Mouse (Mus musculus) heart, adult 11 months (tissue): ENCODE results near the gene Tle4.
A peak's percentile ranks its signal among the peaks of the same experiment; 100 is the strongest.
"Not testable (repeated sequence)": the region's sequence is repeated elsewhere in the genome, so short reads cannot be mapped to it uniquely, and the experiment has no call there.

Experiments used
- DNase-seq: peaks from one replicate; pipeline ENCODE4 v3.0.0; 2022

Tle4 gene

GRCm38 (mm10) chr19:14597917-14598689, at the start of gene Tle4:
Tle4 (minus strand) TSS chr19:14598051.
- peak; percentile 100 for DNase-seq

DNA sequence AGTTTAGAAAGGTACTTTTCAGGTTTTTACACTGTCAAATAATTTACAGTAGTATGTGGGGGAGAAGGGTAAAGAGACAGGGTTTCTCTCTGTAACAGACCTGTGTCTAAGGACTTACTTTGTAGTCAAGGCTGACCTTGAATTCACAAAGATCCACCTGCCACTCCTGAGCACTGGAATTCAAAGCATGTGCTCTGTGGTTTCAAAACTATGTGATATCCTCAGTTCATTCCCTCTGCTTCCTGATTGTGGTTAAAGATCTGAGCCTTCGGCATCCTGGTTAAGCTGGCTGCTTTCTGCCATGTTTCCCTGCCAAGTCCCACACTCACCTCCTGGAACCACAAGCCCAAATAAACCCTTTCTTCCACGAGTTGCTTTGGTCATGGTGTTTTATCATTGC, 47.8 kb upstream of the Tle4 start:
- no peak for DNase-seq

- DNase-seq: peak; percentile 55
Observed at GRCm38 (mm10) chr19:14644756-14645155, 46.9 kb upstream of the Tle4 start.

GRCm38 (mm10) chr19:14643091-14643490, 45.2 kb upstream of the Tle4 start:
- not testable (repeated sequence) for DNase-seq

DNA sequence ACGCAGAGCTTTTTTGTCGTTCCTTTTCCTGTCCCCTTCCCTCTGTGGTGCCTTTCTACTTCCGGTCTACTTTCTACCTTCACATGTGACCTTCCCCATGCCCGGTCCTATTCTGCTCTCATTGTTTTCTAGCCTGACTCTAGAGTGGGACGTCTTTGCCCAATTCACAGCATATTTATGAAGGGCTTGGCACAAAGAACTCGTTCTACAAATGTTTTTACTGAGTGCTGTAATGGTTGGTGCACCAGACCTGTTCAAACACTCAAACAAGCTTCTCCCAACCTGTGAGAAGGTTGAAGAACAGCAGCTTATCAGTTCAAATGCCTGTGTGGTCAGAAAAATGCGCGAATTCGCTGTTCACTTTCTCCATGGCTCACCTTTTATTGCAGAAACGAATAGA, 44.8 kb upstream of the Tle4 start:
- DNase-seq: no peak

DNA sequence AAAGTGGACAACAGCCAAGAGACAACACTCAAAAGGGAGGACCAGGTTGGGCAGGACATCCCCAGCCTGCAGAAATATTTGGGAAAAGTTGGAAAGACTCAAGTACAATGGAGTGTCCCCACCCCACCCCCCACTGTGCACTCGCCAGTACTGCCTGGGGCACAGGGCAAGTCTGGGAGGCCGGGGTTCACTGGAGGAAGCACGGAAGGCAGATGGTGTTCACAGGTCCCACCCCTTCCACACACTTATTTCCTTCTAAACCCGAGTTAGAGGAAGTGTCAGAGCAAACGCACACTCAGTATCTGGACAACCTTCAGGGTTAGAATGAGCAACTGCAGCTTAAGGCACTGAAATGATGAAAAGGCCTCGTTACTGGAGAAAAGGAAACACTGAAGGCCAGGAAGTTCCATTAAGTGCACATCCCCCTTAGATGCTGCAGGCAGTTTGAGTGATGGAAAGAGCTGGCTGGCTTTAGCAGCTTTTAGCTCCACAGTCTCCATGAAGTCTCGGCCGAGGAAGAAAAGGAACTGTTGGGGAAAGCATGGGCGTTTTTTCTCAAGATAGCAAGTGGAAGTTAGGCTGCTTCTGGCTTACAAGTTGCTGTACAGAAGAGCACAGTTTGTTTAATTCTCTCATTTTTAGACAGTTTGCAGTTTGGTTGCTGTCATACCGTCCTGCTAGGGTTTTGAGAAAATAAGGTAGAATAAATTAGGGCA, 37.5 kb upstream of the Tle4 start:
- DNase-seq: peak; percentile 93

GRCm38 (mm10) chr19:14623355-14623754, 25.5 kb upstream of the Tle4 start:
- DNase-seq: no peak

DNA sequence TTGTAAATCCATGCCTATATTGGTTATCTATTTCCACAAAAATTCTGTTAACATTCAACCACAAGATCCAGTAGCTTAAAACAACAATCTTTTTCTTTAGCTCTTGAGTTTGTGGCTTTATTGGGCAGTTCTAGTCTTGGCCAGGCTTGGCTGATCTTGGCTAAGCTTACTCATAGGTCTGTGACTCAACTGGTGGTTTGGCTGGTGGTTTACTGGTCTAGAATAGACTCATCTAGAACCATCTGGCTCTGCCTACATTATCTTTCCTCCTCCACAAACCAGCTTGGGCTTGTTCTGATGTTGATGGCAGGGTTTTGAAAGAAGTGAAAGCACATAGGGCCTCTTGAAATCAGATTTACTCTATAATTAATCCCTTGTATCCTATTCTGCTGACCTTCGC, 22.7 kb upstream of the Tle4 start:
- no peak for DNase-seq

DNA sequence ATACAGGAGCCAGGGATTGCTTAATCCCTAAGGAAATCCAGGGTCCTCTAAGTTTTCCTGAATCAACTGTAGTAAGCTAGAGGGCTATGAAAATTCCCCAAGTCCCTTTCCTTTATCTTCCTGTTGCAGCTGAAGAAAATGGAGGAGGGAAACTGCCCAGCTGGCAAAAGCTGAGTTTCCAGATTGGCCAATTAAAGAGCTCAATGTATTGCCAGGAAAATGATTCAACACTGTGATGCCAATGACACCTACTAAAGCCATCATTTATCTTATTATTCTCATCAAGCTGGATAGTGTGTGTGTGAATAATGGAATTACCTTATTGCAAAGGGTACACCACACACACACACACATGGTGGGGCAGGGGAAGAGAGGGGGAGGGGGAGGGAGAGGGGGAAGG, 22.0 kb upstream of the Tle4 start:
- no peak for DNase-seq

DNA sequence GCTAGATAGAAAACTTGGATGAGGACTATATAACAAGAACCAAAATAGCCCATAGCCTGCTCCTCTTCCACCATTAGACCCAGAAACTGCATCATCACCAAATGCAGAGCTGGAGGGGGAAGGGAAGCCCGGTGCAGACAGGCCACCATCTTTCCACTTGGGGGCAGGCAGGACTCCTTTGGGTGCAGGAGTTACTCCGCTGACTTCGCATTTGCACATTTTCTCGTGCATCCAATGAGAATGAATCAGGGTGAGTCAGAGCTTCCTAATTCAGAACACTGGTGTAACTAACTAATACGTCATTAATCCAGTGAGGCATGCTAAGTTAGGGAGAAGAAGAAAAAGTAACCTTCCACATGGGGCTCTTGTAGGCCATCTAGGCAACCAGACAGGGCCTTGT, 17.0 kb upstream of the Tle4 start:
- no peak for DNase-seq

GRCm38 (mm10) chr19:14610542-14611317, 12.9 kb upstream of the Tle4 start:
- DNase-seq: peak; percentile 60

GRCm38 (mm10) chr19:14600841-14601240, 3.0 kb upstream of the Tle4 start:
- no peak for DNase-seq

DNA sequence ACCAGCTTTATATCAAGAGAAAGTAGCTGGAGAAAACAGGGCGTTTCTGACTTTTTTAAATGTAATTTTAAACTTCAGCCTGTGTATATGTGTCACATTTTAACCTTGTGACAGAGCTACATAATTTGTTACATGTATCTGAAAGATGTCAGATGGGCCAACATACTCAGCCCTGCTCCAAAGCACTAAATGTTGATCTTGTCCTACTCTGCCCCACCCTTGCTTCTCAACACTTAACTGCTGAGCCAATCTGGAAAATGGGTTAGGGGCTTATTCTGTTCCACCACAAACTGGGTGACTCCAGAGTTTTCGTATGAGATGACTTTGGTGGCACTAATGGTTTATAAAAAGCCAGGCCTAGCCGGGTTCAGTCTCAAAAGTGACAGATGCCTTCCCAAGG, 2.5 kb upstream of the Tle4 start:
- peak; percentile 78 for DNase-seq

- DNase-seq: peak; percentile 85
Observed at GRCm38 (mm10) chr19:14599851-14600251, 2.0 kb upstream of the Tle4 start.

- no peak for DNase-seq
Observed at GRCm38 (mm10) chr19:14598690-14599288, 938 bp upstream of the Tle4 start.

GRCm38 (mm10) chr19:14596941-14597916, 622 bp downstream of the Tle4 start:
- peak; percentile 96 for DNase-seq

DNA sequence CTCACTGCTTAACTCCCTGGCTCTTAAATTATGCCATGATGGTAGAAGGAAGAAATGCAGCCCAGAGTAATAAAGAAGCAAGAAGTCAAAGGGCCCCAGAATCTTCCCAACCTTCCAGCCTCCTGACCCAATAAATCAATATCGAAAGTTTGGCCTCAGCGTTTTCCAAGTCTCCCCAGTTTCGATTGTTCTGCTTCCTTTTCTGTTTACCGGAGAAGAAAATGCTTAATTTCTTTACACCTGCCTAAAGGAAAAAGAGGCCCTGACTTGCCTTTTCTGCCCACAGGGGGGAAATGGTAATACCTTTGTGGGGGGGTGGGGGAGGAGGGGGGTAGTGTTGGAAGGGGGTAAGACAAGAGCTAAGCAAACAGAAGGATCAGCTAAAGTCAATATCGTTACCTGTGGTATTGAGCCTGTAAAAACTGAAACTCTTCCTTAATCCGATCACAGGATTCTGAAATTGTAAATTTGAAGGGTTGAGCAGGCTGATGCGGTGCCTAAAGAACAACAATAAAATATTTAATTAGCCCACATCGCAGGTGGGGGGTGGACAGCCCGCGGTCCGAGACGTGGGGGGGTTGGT, 1.4 kb downstream of the Tle4 start:
- DNase-seq: no peak

DNA sequence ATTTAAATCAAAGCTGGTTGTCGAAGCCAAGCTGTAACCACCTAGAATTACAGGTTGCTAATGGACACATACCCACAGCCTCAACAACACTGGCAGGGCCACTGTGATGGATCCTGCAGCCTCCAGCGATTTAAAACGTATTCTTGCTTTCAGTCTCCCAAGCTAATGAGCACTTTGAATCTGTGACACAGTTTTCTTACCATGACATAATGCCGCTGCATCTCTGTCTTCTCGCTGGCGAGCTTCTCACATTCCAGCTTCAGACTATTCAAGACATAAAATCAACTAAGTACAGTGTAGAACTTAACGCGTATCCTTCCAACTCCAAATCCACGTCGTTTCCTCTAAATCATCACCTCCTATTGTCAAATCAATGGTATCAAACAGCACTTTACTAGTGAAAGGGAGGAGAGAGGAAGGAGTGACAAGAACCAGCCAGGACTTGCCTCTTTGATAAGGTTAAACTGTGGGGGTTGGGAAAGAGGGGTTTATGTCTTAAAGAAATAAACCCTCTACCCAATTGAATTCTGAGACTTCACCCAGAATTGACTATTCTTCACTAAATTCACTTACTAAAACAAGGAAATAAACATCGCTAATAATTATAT, 2.4 kb downstream of the Tle4 start:
- DNase-seq: no peak

DNA sequence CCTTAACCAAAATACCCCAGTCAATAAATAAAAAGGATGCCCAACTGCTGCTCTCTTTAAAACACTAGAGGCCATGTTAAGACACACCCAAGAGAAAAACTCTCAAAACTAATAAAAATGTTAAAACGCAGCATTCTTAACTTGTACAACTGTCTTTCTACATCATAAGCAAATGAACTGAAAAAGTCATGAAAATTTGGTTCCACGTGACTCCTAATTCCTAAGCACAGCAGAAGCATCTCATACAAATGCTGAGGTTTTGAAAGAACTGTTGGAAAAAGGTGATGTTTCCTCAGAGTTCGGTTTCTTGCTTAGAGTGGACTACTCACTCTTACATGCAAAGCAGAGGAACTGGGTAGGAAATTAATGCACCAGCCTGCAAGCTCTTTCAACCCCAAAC, 3.3 kb downstream of the Tle4 start:
- DNase-seq: no peak

GRCm38 (mm10) chr19:14591809-14592535, 5.9 kb downstream of the Tle4 start:
- no peak for DNase-seq
